Mouse (Mus musculus): ENCODE results near the gene Kcne3. TPM values are rescaled to one million over a fixed set of nuclear protein-coding genes. Genes with fewer than 3 reads are reported as not detected.

Gene Kcne3
- polyA plus RNA-seq (2015; fragmentation: Nextera tagmentation; extraction: Ambion mirVana), result 6.1 and 8.0 TPM in 2 replicates

GRCm38 (mm10) chr7:100176269-100176668 is at the start of gene Kcne3:
Gene Kcne3 (plus strand): TSS chr7:100176502.

GRCm38 (mm10) chr7:100159105-100159841 is 17.0 kb upstream of the Kcne3 start, which contains the start of gene Lipt2:
Gene Lipt2 (plus strand): TSS chr7:100159277.

GRCm38 (mm10) chr7:100227158-100227875 is 51.0 kb downstream of the Kcne3 start, which contains the start of gene Pgm2l1:
Gene Pgm2l1 (plus strand): TSS chr7:100227394.

Other genes starting within 250 kb of the Kcne3 start
- 2.7 and 2.9 TPM in 2 replicates for gene Rnf169, start 196.1 kb upstream of the Kcne3 start, polyA plus RNA-seq (2015; fragmentation: Nextera tagmentation; extraction: Ambion mirVana)
- 0.24 TPM in 1 of 2 replicates, not detected in the other for gene Chrdl2, start 170.3 kb upstream of the Kcne3 start, polyA plus RNA-seq (2015; fragmentation: Nextera tagmentation; extraction: Ambion mirVana)
- gene Pold3, start 54.9 kb upstream of the Kcne3 start, polyA plus RNA-seq (2015; fragmentation: Nextera tagmentation; extraction: Ambion mirVana), result 15.6 and 27.5 TPM in 2 replicates
- 14.0 and 17.5 TPM in 2 replicates for gene Lipt2, start 17.2 kb upstream of the Kcne3 start, polyA plus RNA-seq (2015; fragmentation: Nextera tagmentation; extraction: Ambion mirVana)
- gene Pgm2l1, start 50.9 kb downstream of the Kcne3 start, polyA plus RNA-seq (2015; fragmentation: Nextera tagmentation; extraction: Ambion mirVana), result 2.0 and 5.6 TPM in 2 replicates
- gene P4ha3, start 109.0 kb downstream of the Kcne3 start, polyA plus RNA-seq (2015; fragmentation: Nextera tagmentation; extraction: Ambion mirVana), result 2.3 and 3.8 TPM in 2 replicates
- 7.0 and 7.6 TPM in 2 replicates for gene C2cd3, start 195.7 kb downstream of the Kcne3 start, polyA plus RNA-seq (2015; fragmentation: Nextera tagmentation; extraction: Ambion mirVana)
- 31.2 and 35.7 TPM in 2 replicates for gene Ppme1, start 195.8 kb downstream of the Kcne3 start, polyA plus RNA-seq (2015; fragmentation: Nextera tagmentation; extraction: Ambion mirVana)